Mouse (Mus musculus) small intestine, adult 2 months (tissue): ENCODE measurements around the gene Trp53tg5.
A peak's percentile ranks its signal among the peaks of the same experiment; 100 is the strongest.

ENCODE experiments used
- CTCF ChIP-seq: fragments of 200-500 bp; IDR thresholded peaks from 2 replicates; pipeline ENCODE4 v1.5.1; 2012; ENCODE audit warnings: low read depth, mild to moderate bottlenecking, control low read depth, inconsistent platforms, low read length, moderate library complexity, mixed read lengths; ENCODE audit not compliant: insufficient replicate concordance, insufficient read length; ENCODE audit errors: extremely low read depth
- POLR2A ChIP-seq: fragments of 200-500 bp; IDR thresholded peaks from 2 replicates; pipeline ENCODE4 v1.6.1; 2012; ENCODE audit warnings: low read depth, mild to moderate bottlenecking, control low read depth, inconsistent platforms, low read length, moderate library complexity

DNA sequence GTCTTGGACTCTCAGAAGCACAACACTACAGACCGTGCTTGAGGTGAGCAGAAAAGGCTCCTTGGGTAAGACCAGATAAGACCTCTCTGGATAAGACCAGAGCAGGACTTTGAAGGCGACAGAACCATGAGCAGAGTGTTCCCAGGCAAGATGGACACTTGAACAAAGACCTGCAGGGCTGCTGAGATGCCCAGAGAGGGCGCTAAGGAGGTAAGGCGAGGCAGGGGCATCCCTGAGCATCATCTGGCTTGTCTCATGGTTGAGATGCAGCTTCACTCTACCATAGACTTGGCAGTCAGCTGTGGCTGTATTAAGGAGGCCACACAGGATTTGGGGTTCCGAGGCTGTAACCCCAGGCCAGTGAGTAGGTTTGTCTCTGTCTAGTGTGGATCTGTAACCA, 25.8 kb upstream of the Trp53tg5 start:
- TF ChIP-seq CTCF (0 out of 2 replicates have a peak, but pooled peaks have one; percentile 5), POLR2A (no peak)
